Mouse (Mus musculus) activated CD4-positive, CD25-positive, alpha-beta regulatory T cell, adult 4 months (primary cell): Measurements from ENCODE around the gene Extl2. TPM values are rescaled to one million over a fixed set of nuclear protein-coding genes. Genes with fewer than 3 reads are reported as not detected.

ENCODE experiments used
- ATAC-seq: one replicate; pipeline ENCODE4 v1.8.0; 2017
- polyA plus RNA-seq, 2 experiments: library from polyadenylated mRNA; unstranded; fragments of 100-300 nt; shearing (Covaris generic); gene quantifications; one replicate each; pipeline ENCODE4 v1.2.1; 2017

Extl2 gene
- polyA plus RNA-seq, 2 experiments from 2014 or later: 6.9 to 11.1 TPM

- no peak for ATAC-seq
Observed at GRCm38 (mm10) chr3:116009622-116010344, 2.5 kb downstream of the Extl2 start.

- ATAC-seq: no peak
Observed at GRCm38 (mm10) chr3:116014901-116015300, 7.6 kb downstream of the Extl2 start.

GRCm38 (mm10) chr3:116016116-116016515 is 8.9 kb downstream of the Extl2 start:
- no peak for ATAC-seq

GRCm38 (mm10) chr3:116018606-116019005 is 11.3 kb downstream of the Extl2 start:
- no peak for ATAC-seq

GRCm38 (mm10) chr3:116019136-116019535 is 11.9 kb downstream of the Extl2 start:
- ATAC-seq: no peak

GRCm38 (mm10) chr3:116024236-116024635 is 17.0 kb downstream of the Extl2 start:
- ATAC-seq: no peak

GRCm38 (mm10) chr3:116024669-116025068 is 17.4 kb downstream of the Extl2 start:
- ATAC-seq: no peak

GRCm38 (mm10) chr3:116025701-116026100 is 18.4 kb downstream of the Extl2 start:
- ATAC-seq: no peak

- ATAC-seq: no peak
Observed at GRCm38 (mm10) chr3:116026996-116027395, 19.7 kb downstream of the Extl2 start.

- ATAC-seq: no peak
Observed at GRCm38 (mm10) chr3:116030152-116030788, 23.0 kb downstream of the Extl2 start.

GRCm38 (mm10) chr3:116033218-116033870 is 26.1 kb downstream of the Extl2 start:
- ATAC-seq: no peak

- peak; percentile 40 for ATAC-seq
Observed at GRCm38 (mm10) chr3:116033871-116034222, 26.6 kb downstream of the Extl2 start.

GRCm38 (mm10) chr3:116040776-116041175 is 33.5 kb downstream of the Extl2 start:
- no peak for ATAC-seq

GRCm38 (mm10) chr3:116046000-116046399 is 38.7 kb downstream of the Extl2 start:
- ATAC-seq: no peak

GRCm38 (mm10) chr3:116047034-116047433 is 39.8 kb downstream of the Extl2 start:
- ATAC-seq: no peak

- ATAC-seq: no peak
Observed at GRCm38 (mm10) chr3:116057078-116057477, 49.8 kb downstream of the Extl2 start.

GRCm38 (mm10) chr3:116060320-116060719 is 53.1 kb downstream of the Extl2 start:
- ATAC-seq: no peak

- no peak for ATAC-seq
Observed at GRCm38 (mm10) chr3:116062141-116062540, 54.9 kb downstream of the Extl2 start.

- ATAC-seq: no peak
Observed at GRCm38 (mm10) chr3:116072584-116072983, 65.3 kb downstream of the Extl2 start.

- no peak for ATAC-seq
Observed at GRCm38 (mm10) chr3:116076739-116077138, 69.5 kb downstream of the Extl2 start.

- no peak for ATAC-seq
Observed at GRCm38 (mm10) chr3:116078490-116078889, 71.2 kb downstream of the Extl2 start.
